Mouse (Mus musculus) heart, embryonic 14.5 days (tissue): ENCODE results near the gene Rhox10. TPM values are rescaled to one million over a fixed set of nuclear protein-coding genes. Genes with fewer than 3 reads are reported as not detected.

Source experiments
- ATAC-seq: fragments of 200-750 bp; cut with Nextera tagmentation; 2 replicates; pipeline ENCODE4 v1.8.0; 2017; ENCODE audit warnings: low read depth, moderate TSS enrichment; ENCODE audit not compliant: insufficient number of reproducible peaks, insufficient read depth, low FRiP score
- H3K27ac ChIP-seq, 2 experiments: fragments of 200-500 bp in 1 of 2; fragments of 300-500 bp in 1 of 2; sonication (generic) in 1 of 2; replicated peaks in 1 of 2; 2 replicates each; pipeline ENCODE4 v1.5.1; 2012 to 2014; ENCODE audit warnings: low read depth in 2 of 2, low read length in 2 of 2, control low read depth in 1 of 2, mild to moderate bottlenecking in 1 of 2, mixed read lengths in 1 of 2; ENCODE audit not compliant: control insufficient read depth in 1 of 2, insufficient read depth in 1 of 2
- H3K27me3 ChIP-seq: fragments of 300-500 bp; sonication (generic); 2 replicates; pipeline ENCODE4 v1.6.1; 2014; ENCODE audit warnings: mild to moderate bottlenecking, low read length, control low read depth; ENCODE audit not compliant: control insufficient read depth, insufficient read depth
- H3K36me3 ChIP-seq: fragments of 300-500 bp; sonication (generic); 2 replicates; pipeline ENCODE4 v1.6.1; 2014; ENCODE audit warnings: mild to moderate bottlenecking, control low read depth, low read length, mixed read lengths; ENCODE audit not compliant: control insufficient read depth, insufficient read depth
- H3K4me1 ChIP-seq, 2 experiments: fragments of 200-500 bp in 1 of 2; fragments of 300-500 bp in 1 of 2; sonication (generic) in 1 of 2; 2 replicates each; pipeline ENCODE4 v1.6.1; 2012 to 2014; ENCODE audit warnings: low read length in 2 of 2, control low read depth in 1 of 2, mixed read lengths in 1 of 2; ENCODE audit not compliant: control insufficient read depth in 2 of 2, insufficient read depth in 2 of 2
- H3K4me2 ChIP-seq: fragments of 300-500 bp; sonication (generic); 2 replicates; pipeline ENCODE4 v1.6.1; 2014; ENCODE audit warnings: mild to moderate bottlenecking, low read length
- H3K4me3 ChIP-seq, 2 experiments: fragments of 200-500 bp in 1 of 2; fragments of 300-500 bp in 1 of 2; sonication (generic) in 1 of 2; 2 replicates each; pipeline ENCODE4 v1.5.1; 2012 to 2014; ENCODE audit warnings: low read length in 2 of 2, mild to moderate bottlenecking in 2 of 2, control low read depth in 1 of 2, low read depth in 1 of 2, moderate library complexity in 1 of 2; ENCODE audit not compliant: control insufficient read depth in 1 of 2, insufficient read depth in 1 of 2
- H3K9ac ChIP-seq: fragments of 300-500 bp; sonication (generic); 2 replicates; pipeline ENCODE4 v1.6.1; 2014; ENCODE audit warnings: mild to moderate bottlenecking, low read length
- H3K9me3 ChIP-seq: fragments of 300-500 bp; sonication (generic); 2 replicates; pipeline ENCODE4 v1.6.1; 2016; ENCODE audit warnings: low read length, control low read depth; ENCODE audit not compliant: control insufficient read depth
- WGBS: fragments of 180-500 bp; shearing (Covaris S2); extraction: QIAGEN DNeasy Blood & Tissue Kit; methylation state at CpG from one replicate; pipeline ENCODE4 v1.1.7; 2014; 5-methylcytosine and 5-hydroxymethylcytosine counted together
- polyA plus RNA-seq: library from polyadenylated mRNA; unstranded; fragments of >200 nt; fragmentation: Nextera tagmentation; extraction: Ambion mirVana; gene quantifications from 2 replicates; pipeline ENCODE4 v1.2.1, GENCODE M21; 2014

Gene Rhox10
- polyA plus RNA-seq, 1 experiment from 2014 or later: not detected

- Histone ChIP-seq H3K27ac (no peak within 1 kb of the TSS), H3K36me3 (no peaks in the 10 kb centered on the region), H3K9ac (no peak within 1 kb of the TSS), H3K4me3 (no peak within 1 kb of the TSS), H3K27me3 (no peaks in the 10 kb centered on the region), H3K9me3 (no peaks in the 10 kb centered on the region), H3K4me2 (no peak within 1 kb of the TSS), H3K4me1 (no peaks in the 10 kb centered on the region)
- ATAC-seq: no peak
- WGBS: 65% methylated on average over 4 of the region's 4 CpGs
These were observed 44.5 kb downstream of the Rhox10 start, which contains the start of gene Rhox12 for GRCm38 (mm10) chrX:38110807-38111206. Gene Rhox12, minus strand, starts transcription at chrX:38110907.

GRCm38 (mm10) chrX:38120982-38121381 is 54.7 kb downstream of the Rhox10 start, which contains the start of gene Rhox13:
Gene Rhox13, plus strand, starts transcription at chrX:38121219.
- ATAC-seq: no peak
- no peak within 1 kb of the TSS for H3K27ac ChIP-seq
- peaks cover 14% of the 10 kb centered on the region for H3K9me3 ChIP-seq
- H3K9ac ChIP-seq: no peak within 1 kb of the TSS
- no peak within 1 kb of the TSS for H3K4me2 ChIP-seq
- WGBS: 90% methylated on average over 20 of the region's 20 CpGs
- H3K4me1 ChIP-seq: no peaks in the 10 kb centered on the region
- H3K27me3 ChIP-seq: no peaks in the 10 kb centered on the region
- no peaks in the 10 kb centered on the region for H3K36me3 ChIP-seq
- H3K4me3 ChIP-seq: no peak within 1 kb of the TSS

Other genes starting within 250 kb of the Rhox10 start
- gene Rhox6, start 239.6 kb upstream of the Rhox10 start, polyA plus RNA-seq: not detected in 2 replicates
- not detected in 2 replicates for gene Rhox7a, start 234.8 kb upstream of the Rhox10 start, polyA plus RNA-seq
- gene Rhox8, start 187.5 kb upstream of the Rhox10 start, polyA plus RNA-seq: not detected in 2 replicates
- gene Rhox7b, start 169.2 kb upstream of the Rhox10 start, polyA plus RNA-seq: not detected in 2 replicates
- gene Rhox9, start 164.7 kb upstream of the Rhox10 start, polyA plus RNA-seq: not detected in 2 replicates
- gene Btg1-ps1, start 47.7 kb upstream of the Rhox10 start, polyA plus RNA-seq: not detected in 2 replicates
- not detected in 2 replicates for gene Btg1-ps2, start 23.4 kb upstream of the Rhox10 start, polyA plus RNA-seq
- not detected in 2 replicates for gene Rhox11, start 18.7 kb downstream of the Rhox10 start, polyA plus RNA-seq
- gene Rhox12, start 44.4 kb downstream of the Rhox10 start, polyA plus RNA-seq: not detected in 2 replicates
- not detected in 2 replicates for gene Rhox13, start 54.7 kb downstream of the Rhox10 start, polyA plus RNA-seq
- gene Zbtb33, start 123.3 kb downstream of the Rhox10 start, polyA plus RNA-seq: 2.8 and 3.9 TPM in 2 replicates
- gene Tmem255a, start 186.0 kb downstream of the Rhox10 start, polyA plus RNA-seq: 27.0 and 34.1 TPM in 2 replicates
- 0.04 TPM in 1 of 2 replicates, not detected in the other for gene Atp1b4, start 249.7 kb downstream of the Rhox10 start, polyA plus RNA-seq